Mouse (Mus musculus): Measurements from ENCODE around the gene Mdm2. TPM values are rescaled to one million over a fixed set of nuclear protein-coding genes. Genes with fewer than 3 reads are reported as not detected.

The Mdm2 gene
- total and polyA plus RNA-seq, 3 experiments = 79.8 to 136 (median 112) TPM

DNA sequence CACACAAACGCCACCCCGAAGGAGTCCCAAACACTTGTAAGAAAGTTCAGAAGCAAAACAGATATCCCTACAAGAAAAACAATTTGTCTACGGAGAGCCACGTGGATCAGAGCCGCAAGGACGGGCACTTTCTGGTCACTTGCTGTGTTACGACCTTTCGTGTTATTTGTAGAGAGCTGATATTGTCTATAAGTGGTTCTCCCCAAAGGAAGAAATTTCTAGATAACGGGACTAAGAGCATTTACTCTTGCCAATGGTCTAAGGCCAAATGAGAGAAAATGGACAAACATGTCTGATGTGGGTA is 26.9 kb downstream of the Mdm2 start:
- H3K27me3 ChIP-seq (replicated peaks) = no peaks in the 10 kb centered on the region
- H3K4me1 ChIP-seq (ENCODE audit: control insufficient read depth in 1 of 2, insufficient read depth in 2 of 2) = no peaks in the 10 kb centered on the region
- dilution Hi-C loops (cut with MboI; ENCODE audit: extremely low pct_ligation_motif_present, extremely low pct_unique_long_range_greater_than_20kb, low sequenced_read_pairs) (no loop called here), in situ Hi-C loops (cut with MboI; ENCODE audit: low pct_ligation_motif_present, low pct_unique_long_range_greater_than_20kb, low sequenced_read_pairs) (no loop called here)
- no peak overlapping the region for H3K27ac ChIP-seq (ENCODE audit: insufficient read depth, low read depth)
- DNase-seq (ENCODE audit: extremely low read depth) = no peak
- TF ChIP-seq SMC3 (IDR thresholded peaks at IDR 0.05; ENCODE audit: low read depth, low read length) (no peak), MEF2A (IDR thresholded peaks at IDR 0.05; ENCODE audit: borderline replicate concordance, low read depth, low read length) (no peak), NELFE (IDR thresholded peaks at IDR 0.05; ENCODE audit: low read depth, low read length) (no peak), BHLHE40 (IDR thresholded peaks at IDR 0.05; ENCODE audit: low read depth, low read length) (no peak), GABPA (IDR thresholded peaks at IDR 0.05; ENCODE audit: insufficient replicate concordance, low read depth, low read length) (no peak), USF2 (conservative IDR thresholded peaks at IDR 0.05; ENCODE audit: low read depth, low read length) (no peak), CHD2 (IDR thresholded peaks at IDR 0.05; ENCODE audit: low read length) (no peak), NRF1 (IDR thresholded peaks at IDR 0.05; ENCODE audit: low read depth, low read length) (no peak), CHD1 (IDR thresholded peaks at IDR 0.05; ENCODE audit: low read depth, low read length) (no peak), ZC3H11A (IDR thresholded peaks at IDR 0.05; ENCODE audit: low read depth, low read length) (no peak), RAD21 (IDR thresholded peaks at IDR 0.05; ENCODE audit: low read depth, low read length) (no peak), KAT2A (IDR thresholded peaks at IDR 0.05; ENCODE audit: insufficient replicate concordance, low read length) (no peak), IRF4 (IDR thresholded peaks at IDR 0.05; ENCODE audit: low read depth, low read length) (no peak), ZMIZ1 (IDR thresholded peaks at IDR 0.05; ENCODE audit: low read depth, low read length) (no peak), ELF1 (IDR thresholded peaks at IDR 0.05; ENCODE audit: low read depth, low read length) (no peak), MAZ (IDR thresholded peaks at IDR 0.05; ENCODE audit: low read depth, low read length) (no peak), SIN3A (IDR thresholded peaks at IDR 0.05; ENCODE audit: low read length) (no peak), RCOR1 (conservative IDR thresholded peaks at IDR 0.05; ENCODE audit: low read depth, low read length) (no peak), PAX5 (IDR thresholded peaks at IDR 0.05; ENCODE audit: low read length) (no peak), MAX (IDR thresholded peaks at IDR 0.05; ENCODE audit: low read length) (no peak)
- no peak overlapping the region for H3K4me3 ChIP-seq (replicated peaks in 1 of 3; ENCODE audit: low read depth in 2 of 3, low read length in 2 of 3, poor library complexity in 1 of 3)
- H3K4me2 ChIP-seq (ENCODE audit: insufficient read depth, low read depth, poor library complexity, severe bottlenecking) = no peak overlapping the region
- peaks cover 0 to 6% of the 10 kb centered on the region in 2 experiments for H3K36me3 ChIP-seq (replicated peaks in 1 of 2; ENCODE audit: control insufficient read depth in 1 of 2, insufficient read depth in 1 of 2, low read length in 1 of 2)
- H3K9ac ChIP-seq (ENCODE audit: insufficient read depth, low read depth) = no peak overlapping the region
- H3K79me2 ChIP-seq (replicated peaks; ENCODE audit: control insufficient read depth, extremely low read depth, insufficient read depth, poor library complexity, severe bottlenecking) = no peaks in the 10 kb centered on the region
- H3K9me3 ChIP-seq (replicated peaks; ENCODE audit: low read length) = no peaks in the 10 kb centered on the region

DNA sequence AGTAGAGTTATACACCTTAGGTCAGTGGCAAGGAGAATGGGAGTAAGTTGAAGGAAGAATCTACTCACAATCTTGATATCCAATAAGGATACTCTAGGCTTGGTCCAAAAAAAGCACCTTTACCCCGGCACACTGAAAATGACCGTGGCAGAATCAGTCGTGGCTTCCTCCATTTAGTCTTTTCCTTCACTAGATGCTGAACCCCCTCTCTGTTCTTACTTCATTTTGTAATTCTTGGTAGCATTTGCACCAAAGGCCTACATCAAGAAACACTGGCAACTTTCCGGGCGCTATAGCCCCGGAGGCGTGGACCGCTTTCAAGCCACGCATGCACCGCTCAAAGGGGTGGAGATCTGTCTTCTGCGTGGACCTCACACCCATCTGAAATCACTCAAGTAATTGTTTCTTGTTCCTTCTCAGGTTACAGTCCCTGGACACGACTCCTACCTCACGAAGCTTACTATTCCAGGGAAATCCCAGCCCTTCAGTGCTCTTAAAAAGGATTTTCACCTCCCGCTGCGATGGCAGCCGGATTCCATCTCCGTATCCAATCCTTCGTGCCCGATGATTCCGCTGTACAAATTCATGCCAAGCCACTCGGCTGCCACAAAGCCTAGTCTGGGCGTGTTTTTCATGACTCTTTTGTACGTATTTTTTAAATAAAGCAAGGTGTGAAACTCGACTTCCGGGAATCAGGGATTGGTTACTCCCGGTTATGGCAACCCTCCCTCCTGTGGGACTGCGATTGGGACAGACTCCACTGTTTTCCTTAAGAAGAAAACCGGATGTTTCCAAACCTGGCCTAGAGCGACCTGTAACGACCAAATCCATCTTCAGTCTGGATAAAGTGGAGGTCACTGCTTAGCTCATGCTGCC is 27.5 kb downstream of the Mdm2 start:
- no peak overlapping the region for H3K27ac ChIP-seq (ENCODE audit: insufficient read depth, low read depth)
- H3K79me2 ChIP-seq (replicated peaks; ENCODE audit: control insufficient read depth, extremely low read depth, insufficient read depth, poor library complexity, severe bottlenecking) = no peaks in the 10 kb centered on the region
- no peaks in the 10 kb centered on the region for H3K9me3 ChIP-seq (replicated peaks; ENCODE audit: low read length)
- H3K9ac ChIP-seq (ENCODE audit: insufficient read depth, low read depth) = no peak overlapping the region
- no peak overlapping the region for H3K4me3 ChIP-seq (replicated peaks in 1 of 3; ENCODE audit: low read depth in 2 of 3, low read length in 2 of 3, poor library complexity in 1 of 3)
- H3K27me3 ChIP-seq (replicated peaks) = no peaks in the 10 kb centered on the region
- H3K36me3 ChIP-seq (replicated peaks in 1 of 2; ENCODE audit: control insufficient read depth in 1 of 2, insufficient read depth in 1 of 2, low read length in 1 of 2) = peaks cover 0 to 3% of the 10 kb centered on the region in 2 experiments
- dilution Hi-C loops (cut with MboI; ENCODE audit: extremely low pct_ligation_motif_present, extremely low pct_unique_long_range_greater_than_20kb, low sequenced_read_pairs) = no loop called here
- no peak overlapping the region for H3K4me2 ChIP-seq (ENCODE audit: insufficient read depth, low read depth, poor library complexity, severe bottlenecking)
- in situ Hi-C loops (cut with MboI; ENCODE audit: low pct_ligation_motif_present, low pct_unique_long_range_greater_than_20kb, low sequenced_read_pairs) = no loop called here
- no peak for DNase-seq (ENCODE audit: extremely low read depth)
- H3K4me1 ChIP-seq (ENCODE audit: control insufficient read depth in 1 of 2, insufficient read depth in 2 of 2) = no peaks in the 10 kb centered on the region
- TF ChIP-seq PAX5 (IDR thresholded peaks at IDR 0.05; ENCODE audit: low read length) (no peak), E2F4 (IDR thresholded peaks at IDR 0.05; ENCODE audit: insufficient replicate concordance, low read depth, low read length) (no peak), ZMIZ1 (IDR thresholded peaks at IDR 0.05; ENCODE audit: low read depth, low read length) (no peak), JUND (conservative IDR thresholded peaks at IDR 0.05; ENCODE audit: low read depth, low read length) (no peak), EP300 (IDR thresholded peaks at IDR 0.05; ENCODE audit: low read length) (no peak), MYC (IDR thresholded peaks at IDR 0.05; ENCODE audit: low read depth, low read length) (no peak; the same call in 1 of the 2 replicates), ETS1 (conservative IDR thresholded peaks at IDR 0.05; ENCODE audit: low read depth, low read length) (no peak), BHLHE40 (IDR thresholded peaks at IDR 0.05; ENCODE audit: low read depth, low read length) (no peak), KAT2A (IDR thresholded peaks at IDR 0.05; ENCODE audit: insufficient replicate concordance, low read length) (no peak), RAD21 (IDR thresholded peaks at IDR 0.05; ENCODE audit: low read depth, low read length) (no peak), TBP (conservative IDR thresholded peaks at IDR 0.05; ENCODE audit: low read depth, low read length) (no peak), HCFC1 (IDR thresholded peaks at IDR 0.05; ENCODE audit: low read depth, low read length) (no peak), UBTF (IDR thresholded peaks at IDR 0.05; ENCODE audit: low read depth, low read length) (no peak), USF1 (IDR thresholded peaks at IDR 0.05; ENCODE audit: low read depth, low read length) (no peak), TCF12 (IDR thresholded peaks at IDR 0.05; ENCODE audit: low read depth, low read length) (no peak), SMC3 (IDR thresholded peaks at IDR 0.05; ENCODE audit: low read depth, low read length) (no peak)
